Mouse (Mus musculus) cerebellum, postnatal 36 days (tissue): ENCODE results near the gene Sec23ip.

Source experiments
- DNase-seq, 2 experiments: peaks; one replicate each; pipeline ENCODE4 v3.0.0; 2021 to 2022; ENCODE audit warnings: mixed read lengths in 2 of 2

Gene Sec23ip

DNA sequence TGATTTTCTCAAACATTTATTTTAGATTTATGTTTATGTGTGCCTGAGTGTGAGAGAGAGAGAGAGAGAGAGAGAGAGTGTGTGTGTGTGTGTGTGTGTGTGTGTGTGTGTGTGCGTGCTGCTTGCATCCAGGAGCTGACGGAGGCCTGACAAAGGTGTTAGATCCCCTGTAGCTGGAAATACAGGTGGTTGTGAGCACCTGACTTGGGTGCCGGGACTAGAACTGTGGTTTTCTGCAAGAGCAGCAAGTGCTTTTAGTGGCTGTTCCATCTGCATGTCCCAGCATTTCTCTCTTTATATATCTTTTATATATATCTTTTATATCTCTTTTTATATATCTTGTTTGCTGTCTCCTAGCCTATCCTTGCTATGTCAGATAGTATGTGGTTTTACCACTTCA lies 37.1 kb downstream of the Sec23ip start:
- no peak for DNase-seq

DNA sequence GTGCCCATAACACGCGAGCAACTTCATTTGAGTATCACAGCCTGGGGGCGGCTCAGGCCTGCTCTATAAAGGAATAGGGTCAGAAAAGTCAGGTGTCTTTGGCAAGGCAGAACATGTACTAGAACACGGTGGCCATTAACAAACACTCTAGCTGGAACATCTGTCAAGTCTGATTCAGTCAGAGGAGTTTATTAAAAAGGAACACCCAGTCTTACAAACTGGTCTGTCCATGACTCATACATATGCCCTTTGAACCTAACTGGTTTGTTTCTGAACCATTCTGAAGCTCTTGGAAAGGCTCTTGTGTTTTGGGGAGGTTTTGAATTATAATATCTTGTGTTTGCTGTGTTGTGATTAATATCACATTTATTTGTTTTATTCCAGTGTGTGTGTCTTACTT lies 45.3 kb downstream of the Sec23ip start:
- DNase-seq = no peak

DNA sequence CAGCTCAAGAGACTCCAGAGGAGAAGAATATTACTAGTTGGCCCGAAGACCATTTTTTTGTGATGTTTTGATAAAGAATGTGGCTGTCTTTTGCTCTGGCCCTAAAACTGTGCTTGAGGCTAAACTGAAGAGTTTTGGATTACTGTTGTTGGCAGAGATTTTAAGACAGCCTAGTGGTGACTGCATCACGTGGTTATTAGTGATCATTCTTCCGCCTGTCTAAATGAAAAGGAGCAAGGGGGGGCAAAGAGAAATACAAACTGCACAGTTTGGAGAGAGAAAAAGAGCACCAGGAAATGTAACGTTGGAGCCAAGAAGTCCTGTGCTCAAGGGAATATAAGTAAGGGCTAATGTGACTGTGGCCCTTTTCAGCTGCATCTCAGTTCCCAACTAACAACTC lies 48.7 kb downstream of the Sec23ip start:
- no peak for DNase-seq

DNA sequence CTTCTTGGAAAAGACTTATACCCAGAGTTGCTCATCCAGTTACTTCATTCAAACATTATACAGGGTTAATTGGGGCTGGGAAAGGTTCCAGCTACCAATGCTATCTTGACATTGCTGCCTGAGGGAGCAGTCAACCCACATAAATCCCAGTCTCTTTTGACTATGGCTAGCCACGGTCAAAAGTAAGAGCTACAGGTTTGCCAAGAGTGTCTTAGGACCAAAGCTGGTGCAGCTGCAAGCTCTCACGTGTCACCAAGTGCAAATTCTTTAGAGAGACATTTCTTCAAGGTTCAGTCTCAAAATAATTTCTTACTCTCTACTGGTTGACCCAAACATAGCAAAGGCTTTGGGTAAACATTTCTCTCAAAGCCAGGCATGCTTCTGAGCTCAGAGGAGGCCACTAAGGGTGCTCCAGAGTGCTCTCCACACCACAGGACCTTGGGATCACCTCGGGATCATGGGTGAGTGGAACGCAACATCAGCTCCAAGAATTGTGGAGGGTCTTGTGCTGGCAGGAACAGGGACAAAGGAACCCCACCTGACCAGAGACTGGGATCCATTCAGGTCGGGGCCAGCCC lies 80.3 kb downstream of the Sec23ip start:
- DNase-seq = no peak

DNA sequence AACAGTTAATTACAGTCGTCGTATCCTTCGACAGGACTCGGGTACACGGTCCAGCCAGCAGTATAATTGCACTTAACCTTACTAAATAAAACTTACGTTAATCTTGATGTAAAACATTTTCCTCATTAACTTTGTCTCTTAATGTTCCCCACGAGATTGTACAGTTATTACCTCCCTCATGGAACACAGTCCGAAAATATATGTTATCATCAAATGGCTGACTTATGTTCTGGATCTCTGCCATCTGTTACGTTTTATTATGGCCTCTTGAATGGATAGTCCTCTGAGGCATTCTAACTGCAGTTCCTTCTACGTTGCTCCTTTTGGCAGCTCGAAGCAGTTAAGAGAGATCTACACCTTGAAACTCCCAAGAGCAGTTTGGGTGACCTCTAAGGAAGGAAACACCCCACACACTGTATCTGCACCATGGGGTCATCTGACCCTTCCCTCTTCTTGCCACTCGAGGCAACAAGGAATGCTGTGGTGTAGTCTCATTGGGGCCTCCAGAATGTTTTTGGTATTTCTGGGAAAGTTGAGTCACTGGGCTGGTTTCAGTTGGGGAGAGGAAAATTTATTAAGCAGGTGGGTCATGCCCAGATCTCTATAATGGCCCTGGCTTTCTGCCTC lies 87.8 kb downstream of the Sec23ip start:
- DNase-seq = no peak

DNA sequence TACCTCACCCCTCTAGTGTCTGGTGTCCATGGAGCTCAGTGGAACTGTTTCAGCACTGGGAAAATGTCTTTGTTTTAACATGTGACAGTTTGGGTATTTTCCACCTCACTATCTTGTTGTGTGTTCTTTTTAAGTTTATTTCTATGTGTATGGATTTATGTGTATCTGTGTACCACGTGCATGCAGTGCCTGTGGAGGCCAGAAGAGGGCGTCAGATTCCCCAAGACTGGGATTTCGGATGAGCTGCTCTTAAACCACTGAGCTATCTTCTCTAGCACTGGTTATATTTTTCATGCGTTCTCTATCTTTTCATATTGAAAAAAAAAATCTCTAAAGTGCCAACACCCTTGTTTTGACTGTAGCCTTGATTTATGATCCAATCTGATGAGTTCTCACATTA lies 88.5 kb downstream of the Sec23ip start:
- no peak for DNase-seq
